Mouse (Mus musculus): ENCODE data around the gene Fmo5.

GRCm38 (mm10) chr3:97633456-97633855, 4.9 kb downstream of the Fmo5 start:
- TF ChIP-seq POLR2A (IDR thresholded peaks at IDR 0.05; ENCODE audit: insufficient read depth, low read length): no peak
- TF ChIP-seq CTCF (IDR thresholded peaks at IDR 0.05; ENCODE audit: low read depth, low read length): no peak
